Mouse (Mus musculus) megakaryocyte, embryonic 14.5 days (primary cell): ENCODE measurements at regions not wholly inside any gene's neighbourhood (a gene's known extent, or its start where the extent isn't known, plus 50 kb on each side); places are given as distances from the start of the nearest gene placed in this dataset.

Source experiments
- FLI1 ChIP-seq: IDR thresholded peaks from 2 replicates; pipeline ENCODE4 v1.6.1; 2012; ENCODE audit warnings: low read length, inconsistent platforms, mixed read lengths
- GATA1 ChIP-seq: IDR thresholded peaks from 3 replicates; pipeline ENCODE4 v1.6.1; 2012; ENCODE audit warnings: mixed read lengths, low read length, inconsistent platforms, borderline replicate concordance

GRCm38 (mm10) chr3:34522054-34522684 is 128.0 kb upstream of the Sox2 start:
- no peak for TF ChIP-seq GATA1
- TF ChIP-seq FLI1: no peak
